Mouse (Mus musculus) CD4-positive naive resting alpha-beta T cell, adult 57 days (primary cell): ENCODE measurements around the gene Tut1. TPM values are rescaled to one million over a fixed set of nuclear protein-coding genes. Genes with fewer than 3 reads are reported as not detected.

Experiments
- total RNA-seq: library from RNA; stranded (reverse); gene quantifications from one replicate; pipeline ENCODE4 v1.2.4, GENCODE M21; 2023

Gene Tut1
- 37.9 TPM for total RNA-seq

GRCm38 (mm10) chr19:8953135-8954039 lies at the start of gene Tut1:
Tut1 (plus strand) TSS chr19:8953847.

GRCm38 (mm10) chr19:8920073-8920736 lies 33.4 kb upstream of the Tut1 start, which contains the start of gene B3gat3:
B3gat3 (plus strand) TSS chr19:8920374.

GRCm38 (mm10) chr19:8929224-8930088 lies 24.2 kb upstream of the Tut1 start, which contains the start of the genes Rom1 and Eml3:
Rom1 (minus strand) TSS chr19:8929356.
Eml3 (plus strand) TSS chr19:8929552.

GRCm38 (mm10) chr19:8941515-8942217 lies 12.0 kb upstream of the Tut1 start, which contains the start of gene Mta2:
Mta2 (plus strand) TSS chr19:8941875.

GRCm38 (mm10) chr19:8966590-8967372 lies 13.1 kb downstream of the Tut1 start, which contains the start of gene Eef1g:
Eef1g (plus strand) TSS chr19:8967041.

GRCm38 (mm10) chr19:8989066-8989566 lies 35.5 kb downstream of the Tut1 start, which contains the start of gene Ahnak:
Ahnak (plus strand) TSS chr19:8989284.

Other genes starting within 250 kb of the Tut1 start
- gene Slc3a2, start 230.5 kb upstream of the Tut1 start, total RNA-seq, result 174 TPM
- 92.0 TPM for gene Wdr74, start 218.0 kb upstream of the Tut1 start, total RNA-seq
- gene 1700092M07Rik, start 213.1 kb upstream of the Tut1 start, total RNA-seq, result 7.7 TPM
- 251 TPM for gene Stx5a, start 212.4 kb upstream of the Tut1 start, total RNA-seq
- gene Nxf1, start 196.8 kb upstream of the Tut1 start, total RNA-seq, result 533 TPM
- gene Tmem223, start 182.9 kb upstream of the Tut1 start, total RNA-seq, result 39.0 TPM
- 68.8 TPM for gene Tmem179b, start 179.4 kb upstream of the Tut1 start, total RNA-seq
- gene Taf6l, start 167.4 kb upstream of the Tut1 start, total RNA-seq, result 10.7 TPM
- gene Polr2g, start 155.3 kb upstream of the Tut1 start, total RNA-seq, result 62.8 TPM
- gene Zbtb3, start 151.3 kb upstream of the Tut1 start, total RNA-seq, result 0.77 TPM
- 25.7 TPM for gene Ttc9c, start 134.5 kb upstream of the Tut1 start, total RNA-seq
- 104 TPM for gene Hnrnpul2, start 133.8 kb upstream of the Tut1 start, total RNA-seq
- 8.5 TPM for gene AC129217.1, start 124.1 kb upstream of the Tut1 start, total RNA-seq
- 39.8 TPM for gene Bscl2, start 116.4 kb upstream of the Tut1 start, total RNA-seq
- not detected for gene Gng3, start 114.7 kb upstream of the Tut1 start, total RNA-seq
- 1.0 TPM for gene Lrrn4cl, start 103.1 kb upstream of the Tut1 start, total RNA-seq
- 118 TPM for gene Ubxn1, start 82.4 kb upstream of the Tut1 start, total RNA-seq
- gene Uqcc3, start 72.9 kb upstream of the Tut1 start, total RNA-seq, result 36.8 TPM
- 15.5 TPM for gene Lbhd1, start 70.1 kb upstream of the Tut1 start, total RNA-seq
- gene Gm49403, start 69.9 kb upstream of the Tut1 start, total RNA-seq, result not detected
- gene 1810009A15Rik, start 65.0 kb upstream of the Tut1 start, total RNA-seq, result 28.3 TPM
- gene Gm49416, start 64.9 kb upstream of the Tut1 start, total RNA-seq, result not detected
- 21.0 TPM for gene Ints5, start 60.8 kb upstream of the Tut1 start, total RNA-seq
- 133 TPM for gene Ganab, start 55.8 kb upstream of the Tut1 start, total RNA-seq
- gene B3gat3, start 33.5 kb upstream of the Tut1 start, total RNA-seq, result 47.9 TPM
- gene Rom1, start 24.5 kb upstream of the Tut1 start, total RNA-seq, result 4.2 TPM
- gene Eml3, start 24.3 kb upstream of the Tut1 start, total RNA-seq, result 81.1 TPM
- gene Mta2, start 12.0 kb upstream of the Tut1 start, total RNA-seq, result 190 TPM
- gene Eef1g, start 13.2 kb downstream of the Tut1 start, total RNA-seq, result 593 TPM
- 73.0 TPM for gene Ahnak, start 35.4 kb downstream of the Tut1 start, total RNA-seq
- gene Scgb1a1, start 134.1 kb downstream of the Tut1 start, total RNA-seq, result not detected
- 10.7 TPM for gene Asrgl1, start 181.8 kb downstream of the Tut1 start, total RNA-seq